Mouse (Mus musculus) heart, postnatal 25 days (tissue): Measurements from ENCODE around the gene Foxd4. TPM values are rescaled to one million over a fixed set of nuclear protein-coding genes. Genes with fewer than 3 reads are reported as not detected.
"Not testable (repeated sequence)": the region's sequence is repeated elsewhere in the genome, so short reads cannot be mapped to it uniquely, and the experiment has no call there.

Experiments used
- DNase-seq: peaks from one replicate; pipeline ENCODE4 v3.0.0; 2022; ENCODE audit warnings: low spot score
- intact Hi-C: fragments of 180-260 bp; cut with DNase I; formaldehyde crosslinking; loops from one replicate; pipeline ENCODE4 v1.15.1; 2025
- microRNA-seq: library from miRNA; unstranded; fragments of <30 nt; microRNA quantifications from one replicate; pipeline ENCODE4 v1.2.0, GENCODE M21; 2022
- total RNA-seq, 2 experiments: library from RNA; stranded (reverse); gene quantifications; 2 replicates each; pipeline ENCODE4 v1.2.3; 2021

Foxd4 gene
- total RNA-seq, 2 experiments from 2014 or later: not detected

DNA sequence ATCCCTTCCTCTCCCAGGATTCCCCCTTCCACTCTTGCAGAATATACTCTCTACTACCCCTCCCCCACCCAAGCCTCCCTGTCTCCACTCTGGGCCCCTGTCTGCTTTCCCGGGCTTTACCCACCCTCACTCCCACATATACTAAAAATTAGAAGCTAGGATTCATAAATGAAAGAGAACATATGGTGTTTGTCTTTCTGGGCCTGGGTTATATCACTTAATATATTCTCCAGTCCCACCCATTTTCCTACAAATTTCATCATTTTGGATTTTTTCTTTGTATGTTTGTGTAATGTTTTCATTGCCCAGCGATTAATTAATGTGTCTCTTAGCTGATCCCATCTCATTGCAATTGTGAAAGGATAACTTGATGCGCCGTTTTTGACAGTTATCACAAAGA is 19.8 kb downstream of the Foxd4 start:
- no peak for DNase-seq
- intact Hi-C loops: no loop called here

DNA sequence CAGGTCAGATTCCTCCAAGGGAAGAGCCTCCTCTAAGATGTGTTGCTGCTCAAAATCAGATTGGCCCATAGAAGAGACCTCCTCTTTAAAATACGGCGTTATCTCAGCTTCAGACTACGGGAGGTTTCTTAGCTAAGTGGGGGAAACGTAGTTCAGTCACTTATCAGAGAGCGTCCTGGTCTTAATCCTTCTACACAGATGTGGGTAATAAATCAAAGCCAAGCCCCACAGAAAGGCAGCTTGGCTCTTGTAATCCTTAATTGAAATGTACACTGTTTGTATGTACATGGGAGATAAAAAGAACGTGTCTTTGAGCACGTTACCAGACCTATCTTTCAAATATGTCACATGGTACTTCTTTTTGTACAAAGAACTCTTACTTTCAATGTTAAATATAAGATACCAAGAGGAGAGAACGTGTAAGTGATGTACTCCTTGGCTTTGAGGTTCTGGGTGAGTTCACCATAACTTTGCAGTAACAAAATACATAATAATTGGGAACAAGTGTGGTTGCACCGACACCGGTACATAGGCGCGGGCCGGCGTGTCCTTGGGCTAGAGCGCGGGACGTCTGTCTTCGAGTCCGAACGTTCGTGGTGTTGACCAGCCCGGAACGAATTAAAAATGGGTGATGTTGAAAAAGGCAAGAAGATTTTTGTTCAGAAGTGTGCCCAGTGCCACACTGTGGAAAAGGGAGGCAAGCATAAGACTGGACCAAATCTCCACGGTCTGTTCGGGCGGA is 25.7 kb downstream of the Foxd4 start, which contains the start of gene Gm10053:
TSS of gene Gm10053 (plus strand) at position 558 of the 742 bp plus-strand sequence.
- intact Hi-C loops, DNase-seq: not testable (repeated sequence)

DNA sequence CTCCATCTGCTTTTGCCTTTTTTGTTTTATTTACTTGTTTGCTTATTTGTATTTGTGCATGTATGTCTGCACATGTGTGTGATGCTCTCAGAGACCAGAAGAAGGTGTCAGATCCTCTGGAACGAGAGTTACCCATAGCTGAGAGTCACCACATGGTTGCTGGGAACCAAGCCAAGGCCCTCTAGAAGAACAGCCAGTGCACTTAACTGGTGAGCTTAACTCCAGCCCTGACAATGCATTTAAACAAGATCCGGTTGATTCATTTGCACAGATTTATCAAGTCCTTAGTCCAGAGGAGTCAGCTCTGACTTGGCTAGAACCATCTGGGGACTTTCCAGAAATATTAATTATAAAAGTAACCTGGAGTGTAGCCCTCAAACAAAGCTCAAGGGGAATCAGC is 27.1 kb downstream of the Foxd4 start:
- no peak for DNase-seq
- intact Hi-C loops: loop anchor here (5.0 kb wide), 1 partner anchor 572 kb away; no protein-coding TSS in a partner anchor

DNA sequence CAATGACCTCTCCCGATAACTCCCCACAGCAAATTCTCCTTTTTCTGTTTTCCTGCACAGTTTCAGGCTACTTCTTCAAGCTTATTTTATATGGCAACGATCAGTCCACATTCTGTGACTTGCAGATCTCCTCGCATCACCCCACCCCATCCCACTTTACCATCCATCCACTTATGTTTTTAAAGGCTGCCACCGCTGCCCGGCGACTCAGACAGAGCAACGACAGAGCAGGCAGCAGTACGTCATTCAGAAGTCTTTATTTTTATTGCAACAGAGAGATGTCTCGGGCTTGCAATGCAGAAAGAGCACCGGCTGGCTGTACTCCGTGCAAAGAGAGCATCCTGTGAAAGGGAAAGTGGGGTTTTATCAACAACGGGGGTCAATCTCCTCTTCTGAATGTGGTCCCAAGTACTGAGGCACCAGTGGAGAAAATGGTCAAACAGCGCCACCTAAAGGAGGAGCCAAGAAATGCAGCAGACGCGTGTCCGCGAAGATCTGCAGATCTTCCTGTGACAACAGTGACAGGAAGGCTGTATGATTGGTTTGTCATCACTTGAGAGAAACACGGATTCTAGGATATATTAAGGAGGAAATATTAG is 29.9 kb downstream of the Foxd4 start:
- intact Hi-C loops: loop anchor here (1.0 to 5.0 kb wide), 3 partner anchors 166 to 569 kb away; no protein-coding TSS in a partner anchor
- DNase-seq: peak; percentile 12

DNA sequence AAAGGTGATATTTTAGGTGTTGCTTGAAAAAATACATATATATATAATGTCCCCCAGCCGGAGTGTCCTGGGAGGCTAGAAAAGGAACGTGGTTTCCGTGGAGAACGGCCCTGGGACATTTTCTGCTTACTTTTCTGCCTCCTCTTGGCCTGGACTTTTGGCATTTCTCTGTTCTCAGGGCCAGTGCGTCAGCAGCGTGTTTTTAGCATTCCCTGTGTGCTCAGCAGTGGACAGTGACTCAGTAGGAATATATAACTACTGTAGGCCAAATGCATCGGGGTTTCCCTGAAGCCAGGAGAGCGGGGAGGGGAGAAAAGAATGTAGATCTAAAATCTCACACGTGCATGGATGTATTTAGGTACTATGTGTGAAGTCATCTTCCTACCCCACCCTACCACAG is 35.6 kb downstream of the Foxd4 start:
- intact Hi-C loops: loop anchor here (10.0 kb wide), 1 partner anchor 581 kb away; the partner anchor contains the start of gene Fxn
- DNase-seq: no peak

DNA sequence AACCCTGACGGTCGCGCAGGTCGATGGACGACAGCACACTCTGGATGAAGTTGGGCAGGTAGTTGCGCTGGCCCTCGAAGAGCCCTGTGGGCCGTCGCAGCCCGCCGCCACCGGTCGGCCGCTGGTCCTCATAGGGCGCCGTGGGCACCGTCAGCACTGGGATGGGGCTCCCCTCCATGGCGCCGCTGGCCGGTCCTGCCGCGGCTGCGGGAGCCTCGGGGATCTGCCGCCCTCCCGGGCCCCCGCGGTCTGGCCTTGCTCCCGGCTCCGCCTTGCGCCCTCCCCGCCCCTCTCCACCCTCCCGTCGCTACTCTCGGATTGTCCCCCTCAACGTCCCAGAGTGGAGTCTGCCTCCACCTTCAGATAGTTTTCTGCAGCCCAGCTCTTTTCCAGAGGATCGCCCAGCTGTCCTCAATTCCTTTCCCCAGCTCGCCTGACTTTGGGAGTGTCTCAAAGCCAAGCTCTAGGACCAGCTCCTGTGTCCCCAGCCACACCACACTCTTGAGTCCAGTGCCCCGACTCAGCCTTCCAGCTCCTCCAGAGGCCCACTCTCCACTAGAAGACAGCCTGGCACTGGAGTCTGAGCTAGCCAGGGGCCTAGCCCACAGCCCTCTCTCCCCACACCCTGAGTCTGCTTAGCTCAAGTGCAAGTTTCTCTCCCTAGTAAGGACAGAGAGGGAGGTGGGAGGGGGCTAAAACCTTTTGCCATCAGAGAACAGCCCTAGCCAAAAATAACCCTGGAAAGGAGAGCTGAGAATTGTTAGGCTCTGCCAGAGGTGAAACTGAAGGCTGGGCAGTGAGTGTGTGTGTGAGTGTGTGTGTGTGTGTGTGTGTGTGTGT is 39.2 kb downstream of the Foxd4 start, which contains the start of gene Pgm5:
TSS of gene Pgm5 (minus strand) at position 244 of the 840 bp plus-strand sequence.
- DNase-seq: peak; percentile 31
- intact Hi-C loops: loop anchor here (10.0 kb wide), 1 partner anchor 577 kb away; the partner anchor contains the start of gene Fxn

DNA sequence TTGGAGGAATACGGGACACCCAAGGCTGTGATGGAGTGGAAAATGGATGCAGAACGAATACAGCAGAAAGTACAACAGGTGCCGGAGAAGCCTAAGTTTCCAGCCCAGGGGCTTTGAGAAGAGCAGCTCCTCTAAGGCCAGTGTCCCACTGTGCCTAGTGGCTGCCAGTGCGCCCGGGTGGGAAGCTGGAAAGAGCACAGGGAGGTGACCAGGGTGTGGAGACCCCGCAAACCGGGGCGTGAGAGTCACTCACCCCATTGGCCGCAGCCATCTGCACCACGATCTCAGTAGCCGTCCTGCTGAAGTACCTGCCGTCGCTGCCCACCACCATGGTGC is 39.8 kb downstream of the Foxd4 start:
- intact Hi-C loops: loop anchor here (10.0 kb wide), 1 partner anchor 576 kb away; the partner anchor contains the start of gene Fxn
- no peak for DNase-seq

DNA sequence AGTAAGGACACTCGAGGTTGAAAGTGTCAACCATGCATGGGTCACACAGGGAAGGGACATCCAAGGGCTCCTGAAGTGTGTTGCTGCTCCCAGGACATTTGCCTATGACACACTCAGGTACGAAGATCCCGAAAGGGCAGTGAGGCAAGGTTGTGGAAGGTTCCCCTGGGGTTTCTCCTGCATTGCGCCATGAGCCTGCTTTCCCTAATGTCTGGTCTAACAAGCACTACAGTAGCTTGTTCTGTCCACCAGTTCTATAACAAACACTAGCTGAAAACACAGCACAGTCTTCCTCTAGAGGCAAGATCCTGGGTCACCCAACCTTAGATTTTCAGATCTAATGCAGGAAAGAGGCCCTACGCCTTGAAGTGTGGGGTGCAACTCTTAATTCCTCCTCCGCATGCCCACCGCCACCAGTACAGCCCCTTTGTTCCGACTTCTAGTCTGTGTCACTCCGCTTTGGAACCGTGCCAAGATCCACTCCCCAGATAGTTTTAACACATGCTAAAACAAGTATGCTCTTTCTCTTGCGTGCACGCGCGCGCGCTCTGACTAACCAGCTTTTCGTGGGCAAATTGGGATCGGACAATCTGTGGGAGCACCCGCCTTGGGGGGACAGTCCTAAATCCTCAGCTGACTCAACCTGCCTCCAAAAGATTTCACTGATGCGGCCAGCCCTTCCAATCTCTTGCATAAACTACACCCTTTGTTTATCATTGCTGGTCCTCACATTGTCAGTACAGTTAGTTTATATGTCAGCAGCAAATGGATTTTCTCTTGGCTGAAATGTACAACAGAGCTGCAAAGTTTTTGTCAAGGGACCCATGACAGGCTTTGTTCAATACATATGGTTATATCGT is 49.3 kb downstream of the Foxd4 start:
- intact Hi-C loops: no loop called here
- peak; percentile 24 for DNase-seq

Small RNA genes within 50 kb of the gene (microRNA-seq; reads per million reads assigned to microRNA genes)
- not detected for gene Mir3084-1

Other genes with a start within 250 kb of the Foxd4 start
- gene Tmem252, start 227.2 kb downstream of the Foxd4 start, total RNA-seq: under 1 TPM; 0.08 to 0.13 TPM
- 10 to 100 TPM; 93.4 to 99.9 TPM for gene Pgm5, start 39.3 kb downstream of the Foxd4 start, total RNA-seq
- gene Gm10053, start 25.5 kb downstream of the Foxd4 start, total RNA-seq: 1,000 to 10,000 TPM; 1,136 to 1,153 TPM
- gene Cbwd1, start 60.4 kb upstream of the Foxd4 start, total RNA-seq: 10 to 100 TPM in 1 of 2 experiments, 1 to 10 TPM in 1; 7.8 to 10.2 TPM
- 10 to 100 TPM; 15.8 to 21.7 TPM for gene Dock8, start 98.3 kb upstream of the Foxd4 start, total RNA-seq